Mouse (Mus musculus): ENCODE data around the gene Rnase1. TPM values are rescaled to one million over a fixed set of nuclear protein-coding genes. Genes with fewer than 3 reads are reported as not detected.
A peak's percentile ranks its signal among the peaks of the same experiment; 100 is the strongest.

The Rnase1 gene
- polyA plus RNA-seq, 1 experiment from 2014 or later = not detected

DNA sequence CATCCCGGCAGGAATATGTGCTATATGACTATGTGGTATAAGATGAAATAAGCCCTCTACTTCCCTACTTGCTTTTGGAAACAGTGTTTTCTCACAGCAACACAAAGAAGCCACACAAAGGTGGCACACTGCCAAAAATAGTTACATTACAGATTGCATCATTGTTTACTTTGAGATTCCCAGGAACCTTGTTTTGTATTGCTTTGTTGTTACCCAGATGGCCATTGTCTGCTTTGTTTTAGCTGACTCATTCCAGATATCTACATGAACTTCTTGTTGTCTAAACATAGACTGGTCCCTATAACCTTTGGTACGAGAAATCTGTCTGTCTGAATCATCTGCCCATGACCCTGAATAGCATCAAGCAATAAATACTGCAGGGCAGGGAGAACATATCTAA is 6.2 kb downstream of the Rnase1 start:
- no peaks in the 10 kb centered on the region for H3K36me3 ChIP-seq

GRCm38 (mm10) chr14:51132372-51132771 is 14.2 kb downstream of the Rnase1 start:
- Histone ChIP-seq H3K27ac (peak overlapping the region; percentile 99), H3K4me1 (replicated peaks) (peaks cover 59% of the 10 kb centered on the region), H3K9me3 (replicated peaks) (no peaks in the 10 kb centered on the region), H3K36me3 (no peaks in the 10 kb centered on the region), H3K4me2 (peak overlapping the region; percentile 40), H3K4me3 (replicated peaks) (no peak overlapping the region), H3K27me3 (no peaks in the 10 kb centered on the region), H3K9ac (peak overlapping the region; percentile 73; the same call in 1 of the 2 replicates)
- DNase-seq (peak; percentile 46), ATAC-seq (ENCODE audit: low read depth) (peak; percentile 45)
- WGBS (ENCODE audit: insufficient replicate concordance) = 52% methylated on average over 4 of the region's 4 CpGs

More for the DNA sequence above, 6.2 kb downstream of the Rnase1 start:
- peak overlapping the region; percentile 43; the same call in 1 of the 2 replicates for H3K27ac ChIP-seq
- H3K27me3 ChIP-seq = no peaks in the 10 kb centered on the region
- H3K4me1 ChIP-seq (replicated peaks) = peaks cover 54% of the 10 kb centered on the region
- H3K9ac ChIP-seq = no peak overlapping the region; the same call in 1 of the 2 replicates
- ATAC-seq (ENCODE audit: low read depth) = no peak
- no peak overlapping the region for H3K4me3 ChIP-seq (replicated peaks)
- WGBS (ENCODE audit: insufficient replicate concordance) = 68% methylated on average over 2 of the region's 2 CpGs
- no peak for DNase-seq
- H3K4me2 ChIP-seq = no peak overlapping the region
- no peaks in the 10 kb centered on the region for H3K9me3 ChIP-seq (replicated peaks)

DNA sequence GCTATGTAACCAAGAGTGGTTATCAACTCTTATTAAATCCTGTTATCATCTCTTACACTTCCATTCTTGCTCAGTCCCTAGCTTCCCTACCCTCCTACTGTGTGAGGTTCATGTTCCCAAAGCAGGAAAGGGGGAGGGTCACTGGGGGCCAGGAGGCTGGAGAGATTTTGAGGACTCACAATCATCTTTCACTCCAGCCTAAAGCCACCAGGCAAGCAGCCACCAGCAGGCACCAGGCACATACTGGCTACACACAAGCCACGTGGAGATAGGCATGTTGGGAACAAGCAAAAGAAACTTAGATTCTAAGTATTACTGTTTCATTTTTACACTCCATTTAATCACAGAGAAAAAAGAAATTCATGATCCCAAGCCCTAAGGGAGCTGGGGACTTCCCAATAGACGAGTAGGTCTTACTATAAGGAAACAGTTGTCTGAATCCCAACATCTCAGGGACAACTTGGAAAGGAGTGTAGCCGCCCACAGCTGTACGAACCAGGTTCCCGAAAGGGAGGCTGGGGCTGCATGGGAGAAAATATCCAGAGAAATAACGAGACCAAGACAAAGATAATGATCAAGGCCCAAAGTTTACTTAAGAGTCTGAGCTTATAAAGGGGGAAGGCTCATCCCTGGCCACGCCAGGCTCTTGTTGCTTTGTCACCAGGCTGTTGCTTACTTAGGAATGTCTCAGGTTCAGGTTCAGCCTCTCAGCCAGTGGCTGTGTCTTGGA is 15.3 kb downstream of the Rnase1 start:
- no peaks in the 10 kb centered on the region for H3K36me3 ChIP-seq
- H3K27ac ChIP-seq = peak overlapping the region; percentile 99
- peaks cover 69% of the 10 kb centered on the region for H3K4me1 ChIP-seq (replicated peaks)
- no peaks in the 10 kb centered on the region for H3K27me3 ChIP-seq
- H3K4me2 ChIP-seq = peak overlapping the region; percentile 80
- ATAC-seq (ENCODE audit: low read depth) (no peak), DNase-seq (no peak)
- no peak overlapping the region for H3K4me3 ChIP-seq (replicated peaks)
- no peaks in the 10 kb centered on the region for H3K9me3 ChIP-seq (replicated peaks)
- WGBS (ENCODE audit: insufficient replicate concordance) = 48% methylated on average over 7 of the region's 7 CpGs
- peak overlapping the region; percentile 73 for H3K9ac ChIP-seq

- WGBS (ENCODE audit: insufficient replicate concordance) = 21% methylated on average over 9 of the region's 9 CpGs
- no peaks in the 10 kb centered on the region for H3K36me3 ChIP-seq
- peaks cover 77% of the 10 kb centered on the region for H3K4me1 ChIP-seq (replicated peaks)
These were observed 16.2 kb downstream of the Rnase1 start for GRCm38 (mm10) chr14:51130315-51130940.

DNA sequence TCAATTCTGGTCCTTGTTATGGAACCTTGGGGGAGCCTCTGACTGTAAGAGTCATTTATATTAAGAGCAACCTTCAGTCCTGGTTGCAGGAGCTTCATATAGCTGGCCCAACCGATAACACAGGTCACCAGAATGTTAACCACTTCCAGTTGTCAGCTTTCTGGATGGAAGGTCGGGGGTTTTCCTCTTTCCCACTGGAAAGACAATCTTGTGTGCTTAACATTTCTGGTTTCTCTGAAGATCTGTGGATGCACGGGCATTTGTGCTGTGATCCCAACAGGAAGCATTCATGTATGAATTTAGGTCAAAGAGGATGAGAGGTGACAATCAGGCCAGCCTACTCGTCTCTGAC is 17.0 kb downstream of the Rnase1 start:
- Histone ChIP-seq H3K4me1 (replicated peaks) (peaks cover 84% of the 10 kb centered on the region), H3K36me3 (no peaks in the 10 kb centered on the region), H3K9me3 (replicated peaks) (no peaks in the 10 kb centered on the region), H3K4me3 (replicated peaks) (peak overlapping the region; percentile 52), H3K4me2 (peak overlapping the region; percentile 80), H3K27me3 (no peaks in the 10 kb centered on the region), H3K9ac (peak overlapping the region; percentile 73), H3K27ac (peak overlapping the region; percentile 99)
- DNase-seq = peak; percentile 33
- no peak for ATAC-seq (ENCODE audit: low read depth)
- 13% methylated on average over 4 of the region's 4 CpGs for WGBS (ENCODE audit: insufficient replicate concordance)

More at GRCm38 (mm10) chr14:51130315-51130940, 16.2 kb downstream of the Rnase1 start:
- peak; percentile 83 for ATAC-seq (ENCODE audit: low read depth)
- Histone ChIP-seq H3K27ac (peak overlapping the region; percentile 99), H3K4me2 (peak overlapping the region; percentile 80), H3K4me3 (replicated peaks) (peak overlapping the region; percentile 52), H3K9ac (peak overlapping the region; percentile 73), H3K27me3 (no peaks in the 10 kb centered on the region), H3K9me3 (replicated peaks) (no peaks in the 10 kb centered on the region)
- DNase-seq = peak; percentile 70

GRCm38 (mm10) chr14:51128775-51129623 is 17.6 kb downstream of the Rnase1 start:
- Histone ChIP-seq H3K27ac (peak overlapping the region; percentile 99), H3K27me3 (no peaks in the 10 kb centered on the region), H3K4me3 (replicated peaks) (peak overlapping the region; percentile 52), H3K4me1 (replicated peaks) (peaks cover 89% of the 10 kb centered on the region), H3K4me2 (peak overlapping the region; percentile 80), H3K36me3 (no peaks in the 10 kb centered on the region), H3K9me3 (replicated peaks) (no peaks in the 10 kb centered on the region), H3K9ac (peak overlapping the region; percentile 73)
- ATAC-seq (ENCODE audit: low read depth) (no peak), DNase-seq (peak; percentile 55)
- WGBS (ENCODE audit: insufficient replicate concordance) = 17% methylated on average over 9 of the region's 9 CpGs

DNA sequence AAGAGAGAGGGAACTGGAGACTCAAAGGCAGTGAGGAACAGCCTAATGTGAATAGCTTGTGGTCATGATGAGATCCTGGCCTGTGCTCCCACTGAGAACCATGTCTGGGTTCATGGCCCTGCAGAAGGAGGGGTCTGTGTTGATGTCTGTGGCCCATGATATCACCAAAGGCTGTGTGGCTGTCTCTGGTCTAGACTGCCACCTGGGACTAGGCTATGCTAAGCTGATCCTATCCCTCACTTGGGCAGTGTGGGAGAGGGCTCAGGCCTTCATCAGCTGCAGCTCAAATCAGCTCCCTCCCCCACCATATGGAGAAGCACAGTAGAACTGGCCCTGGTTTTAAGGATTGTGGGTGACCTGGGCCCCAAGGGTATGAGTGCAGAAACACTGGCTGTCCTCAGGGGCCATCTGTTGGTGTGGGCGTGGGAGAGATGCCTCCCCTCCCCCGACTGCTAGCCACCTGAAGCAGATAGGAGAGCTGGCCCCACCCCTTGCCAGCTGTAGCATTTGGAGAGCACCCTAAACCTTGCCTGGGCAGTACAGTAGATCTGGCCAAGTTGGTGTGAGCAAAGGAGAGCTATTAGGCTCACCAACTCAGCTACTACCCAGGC is 18.8 kb downstream of the Rnase1 start:
- H3K4me3 ChIP-seq (replicated peaks) = peak overlapping the region; percentile 10; the same call in 1 of the 2 replicates
- H3K27me3 ChIP-seq = no peaks in the 10 kb centered on the region
- no peaks in the 10 kb centered on the region for H3K9me3 ChIP-seq (replicated peaks)
- DNase-seq (peak; percentile 82), ATAC-seq (ENCODE audit: low read depth) (peak; percentile 88)
- peak overlapping the region; percentile 52 for H3K4me2 ChIP-seq
- H3K4me1 ChIP-seq (replicated peaks) = peaks cover 90% of the 10 kb centered on the region
- H3K27ac ChIP-seq = peak overlapping the region; percentile 99
- WGBS (ENCODE audit: insufficient replicate concordance) = 25% methylated on average over 2 of the region's 2 CpGs
- H3K9ac ChIP-seq = peak overlapping the region; percentile 61
- H3K36me3 ChIP-seq = no peaks in the 10 kb centered on the region

DNA sequence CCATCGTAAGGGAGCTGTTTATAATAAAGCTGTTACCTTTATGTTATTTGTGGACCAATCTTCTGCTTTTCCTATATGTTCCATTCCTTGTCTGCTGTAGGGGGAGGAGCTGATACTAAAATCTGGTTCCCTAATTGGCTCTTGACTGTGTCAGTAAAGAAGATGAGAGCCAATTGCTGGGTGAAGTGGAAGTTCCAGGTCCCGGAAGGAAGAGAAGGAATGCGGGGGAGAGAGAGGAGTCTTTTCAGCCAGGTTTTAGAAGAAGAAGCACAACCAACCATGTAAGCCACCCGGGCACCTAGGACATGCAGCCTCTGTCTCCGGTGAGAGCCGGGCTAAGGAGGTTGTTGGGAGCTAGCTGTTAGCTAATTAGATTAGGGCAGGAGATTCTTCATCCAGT is 20.9 kb downstream of the Rnase1 start:
- peaks cover 84% of the 10 kb centered on the region for H3K4me1 ChIP-seq (replicated peaks)
- no peak overlapping the region for H3K4me3 ChIP-seq (replicated peaks)
- H3K27me3 ChIP-seq = no peaks in the 10 kb centered on the region
- H3K4me2 ChIP-seq = no peak overlapping the region
- peak overlapping the region; percentile 9; the same call in 1 of the 2 replicates for H3K27ac ChIP-seq
- H3K9ac ChIP-seq = no peak overlapping the region
- DNase-seq (no peak), ATAC-seq (ENCODE audit: low read depth) (no peak)
- H3K36me3 ChIP-seq = no peaks in the 10 kb centered on the region
- H3K9me3 ChIP-seq (replicated peaks) = no peaks in the 10 kb centered on the region
- WGBS (ENCODE audit: insufficient replicate concordance) = 80% methylated on average over 6 of the region's 6 CpGs

DNA sequence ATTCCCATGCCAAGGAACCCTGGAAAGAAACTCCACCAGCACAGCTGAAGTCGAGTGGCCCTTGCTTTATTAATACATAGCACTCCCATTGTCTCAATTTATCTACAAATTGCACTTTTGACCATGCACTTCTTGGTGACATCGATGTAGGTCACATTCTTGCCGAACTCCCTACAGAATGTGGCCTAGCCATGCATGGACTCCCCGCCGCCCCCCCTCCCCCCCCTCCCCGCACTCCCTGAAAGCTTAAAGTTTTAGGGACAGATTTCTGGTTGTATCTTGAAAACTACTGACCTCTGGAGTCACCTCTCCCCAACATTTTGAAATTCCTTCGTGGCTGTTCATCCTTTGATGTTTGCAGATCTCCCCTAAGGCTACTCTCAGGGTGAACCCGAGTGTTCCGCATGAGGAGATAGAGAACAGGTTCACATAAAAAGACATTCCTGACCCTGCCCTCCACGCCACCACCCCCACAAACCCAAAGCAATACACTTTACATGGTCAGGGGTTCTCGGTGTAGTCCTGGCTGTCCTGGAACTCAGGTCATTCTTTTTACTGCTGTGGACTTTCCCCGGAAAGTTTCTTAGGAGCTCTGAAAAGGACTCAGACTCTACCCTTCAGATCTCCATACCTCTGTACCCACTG is 32.5 kb downstream of the Rnase1 start, which contains the start of gene Eddm3b:
Gene Eddm3b (plus strand): TSS at position 511 of the 645 bp plus-strand sequence.
- Histone ChIP-seq H3K27ac (no peak within 1 kb of the TSS), H3K9ac (no peak within 1 kb of the TSS), H3K36me3 (no peaks in the 10 kb centered on the region), H3K4me2 (no peak within 1 kb of the TSS), H3K4me3 (replicated peaks) (no peak within 1 kb of the TSS), H3K4me1 (replicated peaks) (peaks cover 8% of the 10 kb centered on the region), H3K27me3 (no peaks in the 10 kb centered on the region), H3K9me3 (replicated peaks) (no peaks in the 10 kb centered on the region; the same call in 1 of the 2 replicates)
- 56% methylated on average over 12 of the region's 12 CpGs for WGBS (ENCODE audit: insufficient replicate concordance)
- ATAC-seq (ENCODE audit: low read depth) (no peak), DNase-seq (no peak)

- H3K9ac ChIP-seq = no peak overlapping the region
- H3K36me3 ChIP-seq = no peaks in the 10 kb centered on the region
- DNase-seq = no peak
- no peak overlapping the region for H3K27ac ChIP-seq
- 45% methylated on average over 9 of the region's 9 CpGs for WGBS (ENCODE audit: insufficient replicate concordance)
- H3K9me3 ChIP-seq (replicated peaks) = no peaks in the 10 kb centered on the region
- no peak overlapping the region for H3K4me3 ChIP-seq (replicated peaks)
- no peaks in the 10 kb centered on the region for H3K27me3 ChIP-seq
- H3K4me2 ChIP-seq = no peak overlapping the region
- no peak for ATAC-seq (ENCODE audit: low read depth)
- H3K4me1 ChIP-seq (replicated peaks) = peaks cover 8% of the 10 kb centered on the region
These were observed 33.1 kb downstream of the Rnase1 start for GRCm38 (mm10) chr14:51113476-51113875.
